Mouse (Mus musculus) neural tube, embryonic 10.5 days (tissue): ENCODE results near the gene Omt2a.
"Not testable (repeated sequence)": the region's sequence is repeated elsewhere in the genome, so short reads cannot be mapped to it uniquely, and the experiment has no call there.

Experiments used
- DNase-seq: peaks from one replicate; pipeline ENCODE4 v3.0.0-alpha.2; 2017; ENCODE audit warnings: low spot score; ENCODE audit errors: extremely low spot score

Gene Omt2a

GRCm38 (mm10) chr9:78299143-78299542, 15.5 kb downstream of the Omt2a start:
- DNase-seq, result not testable (repeated sequence)

- no peak for DNase-seq
Measured at GRCm38 (mm10) chr9:78298232-78298631, 16.4 kb downstream of the Omt2a start.

- peak; percentile 69 for DNase-seq
Measured at GRCm38 (mm10) chr9:78296089-78296488, 18.5 kb downstream of the Omt2a start.

GRCm38 (mm10) chr9:78294781-78295180, 19.8 kb downstream of the Omt2a start:
- not testable (repeated sequence) for DNase-seq

GRCm38 (mm10) chr9:78293683-78294082, 20.9 kb downstream of the Omt2a start:
- DNase-seq, result not testable (repeated sequence)

- not testable (repeated sequence) for DNase-seq
Measured at GRCm38 (mm10) chr9:78292462-78292861, 22.1 kb downstream of the Omt2a start.

GRCm38 (mm10) chr9:78289723-78290122, 24.9 kb downstream of the Omt2a start, which contains the start of gene Gm10639:
TSS of gene Gm10639 (plus strand) at chr9:78289923.
- not testable (repeated sequence) for DNase-seq

GRCm38 (mm10) chr9:78289063-78289462, 25.5 kb downstream of the Omt2a start:
- not testable (repeated sequence) for DNase-seq

GRCm38 (mm10) chr9:78282002-78282711, 32.4 kb downstream of the Omt2a start:
- not testable (repeated sequence) for DNase-seq

- not testable (repeated sequence) for DNase-seq
Measured at GRCm38 (mm10) chr9:78270945-78271344, 43.7 kb downstream of the Omt2a start.
